Mouse (Mus musculus): ENCODE results near the gene Defb28.

- no peak for TF ChIP-seq MAFK (IDR thresholded peaks at IDR 0.05; ENCODE audit: insufficient read depth, low read depth, low read length)
- no peak for TF ChIP-seq ZC3H11A (IDR thresholded peaks at IDR 0.05; ENCODE audit: borderline replicate concordance, low read depth, low read length)
- TF ChIP-seq CHD2 (IDR thresholded peaks at IDR 0.05; ENCODE audit: low read depth, low read length), result no peak
These were observed 22.1 kb downstream of the Defb28 start, which contains the start of gene Defb29 for GRCm38 (mm10) chr2:152539944-152540710.

All from ES-E14 (cell line).